Mouse (Mus musculus) MEL (cell line): ENCODE results near the gene Klhdc8b. TPM values are rescaled to one million over a fixed set of nuclear protein-coding genes. Genes with fewer than 3 reads are reported as not detected.

ENCODE experiments used
- DNase-seq: peaks from one replicate; pipeline ENCODE4 v3.0.0; 2011; ENCODE audit warnings: low read depth, low spot score
- H3K27ac ChIP-seq: 2 replicates; pipeline ENCODE4 v1.5.1; 2012; ENCODE audit warnings: low read depth, mild to moderate bottlenecking, control low read depth, low read length, moderate library complexity; ENCODE audit not compliant: control insufficient read depth
- H3K27me3 ChIP-seq, 2 experiments: fragments of 150-350 bp in 1 of 2; sonication (generic) in 1 of 2; 2 replicates each; pipeline ENCODE4 v1.6.1; 2012; ENCODE audit warnings: low read length in 2 of 2, mild to moderate bottlenecking in 2 of 2, improper control_type of control experiment in 1 of 2, moderate library complexity in 1 of 2; ENCODE audit not compliant: insufficient read depth in 2 of 2, control insufficient read depth in 1 of 2
- H3K36me3 ChIP-seq, 2 experiments: 2 replicates each; pipeline ENCODE4 v1.6.1; 2012 to 2014; ENCODE audit warnings: low read length in 2 of 2, improper control_type of control experiment in 1 of 2, inconsistent platforms in 1 of 2, mild to moderate bottlenecking in 1 of 2; ENCODE audit not compliant: insufficient read depth in 2 of 2, control insufficient read depth in 1 of 2
- H3K4me1 ChIP-seq, 2 experiments: fragments of 150-350 bp in 1 of 2; sonication (generic) in 1 of 2; 2 replicates each; pipeline ENCODE4 v1.6.1; 2012; ENCODE audit warnings: low read length in 2 of 2, improper control_type of control experiment in 1 of 2, mild to moderate bottlenecking in 1 of 2; ENCODE audit not compliant: insufficient read depth in 2 of 2, control insufficient read depth in 1 of 2
- H3K4me3 ChIP-seq, 2 experiments: fragments of 150-350 bp in 1 of 2; sonication (generic) in 1 of 2; 2 replicates each; pipeline ENCODE4 v1.5.1; 2012; ENCODE audit warnings: low read depth in 2 of 2, low read length in 2 of 2, mild to moderate bottlenecking in 2 of 2, moderate library complexity in 2 of 2, control low read depth in 1 of 2, improper control_type of control experiment in 1 of 2; ENCODE audit not compliant: control insufficient read depth in 1 of 2, insufficient read depth in 1 of 2
- H3K79me2 ChIP-seq: 2 replicates; pipeline ENCODE4 v1.6.1; 2012; ENCODE audit warnings: mild to moderate bottlenecking, low read length, moderate library complexity; ENCODE audit not compliant: control insufficient read depth, poor library complexity, insufficient read depth
- H3K9ac ChIP-seq: 2 replicates; pipeline ENCODE4 v1.6.1; 2012; ENCODE audit warnings: low read depth, mild to moderate bottlenecking, control low read depth, low read length, moderate library complexity; ENCODE audit not compliant: control insufficient read depth, poor library complexity, severe bottlenecking
- H3K9me3 ChIP-seq: fragments of 150-350 bp; sonication (generic); replicated peaks from 2 replicates; pipeline ENCODE4 v1.6.1; 2012; ENCODE audit warnings: mild to moderate bottlenecking, low read length, improper control_type of control experiment, moderate library complexity; ENCODE audit not compliant: insufficient read depth
- CHD1 ChIP-seq: IDR thresholded peaks from 2 replicates; pipeline ENCODE4 v1.6.1; 2012; ENCODE audit warnings: low read depth, mild to moderate bottlenecking, inconsistent platforms, low read length, improper control_type of control experiment
- CHD2 ChIP-seq: IDR thresholded peaks from 2 replicates; pipeline ENCODE4 v1.6.1; 2011; ENCODE audit warnings: low read length, improper control_type of control experiment
- E2F4 ChIP-seq: IDR thresholded peaks from 2 replicates; pipeline ENCODE4 v1.6.1; 2011; ENCODE audit warnings: low read depth, low read length, improper control_type of control experiment, borderline replicate concordance
- ELF1 ChIP-seq: IDR thresholded peaks from 2 replicates; pipeline ENCODE4 v1.6.1; 2014; ENCODE audit warnings: low read depth, mild to moderate bottlenecking, inconsistent platforms, low read length, improper control_type of control experiment, moderate library complexity
- HCFC1 ChIP-seq: IDR thresholded peaks from 2 replicates; pipeline ENCODE4 v1.6.1; 2012; ENCODE audit warnings: low read depth, mild to moderate bottlenecking, inconsistent platforms, low read length, improper control_type of control experiment, moderate library complexity
- KAT2A ChIP-seq: conservative IDR thresholded peaks from 2 replicates; pipeline ENCODE4 v1.6.1; 2012; ENCODE audit warnings: low read depth, low read length, improper control_type of control experiment, inconsistent platforms
- MAX ChIP-seq: IDR thresholded peaks from 2 replicates; pipeline ENCODE4 v1.6.1; 2011; ENCODE audit warnings: low read length, improper control_type of control experiment
- MAZ ChIP-seq: IDR thresholded peaks from 2 replicates; pipeline ENCODE4 v1.6.1; 2012; ENCODE audit warnings: low read depth, mild to moderate bottlenecking, inconsistent platforms, low read length, improper control_type of control experiment
- MYB ChIP-seq: IDR thresholded peaks from 2 replicates; pipeline ENCODE4 v1.6.1; 2011; ENCODE audit warnings: mild to moderate bottlenecking, low read depth, low read length, improper control_type of control experiment
- TBP ChIP-seq: IDR thresholded peaks from 2 replicates; pipeline ENCODE4 v1.8.0; 2011; ENCODE audit warnings: low read depth, low read length, improper control_type of control experiment
- TCF12 ChIP-seq: IDR thresholded peaks from 2 replicates; pipeline ENCODE4 v1.6.1; 2014; ENCODE audit warnings: low read depth, mild to moderate bottlenecking, inconsistent platforms, low read length, improper control_type of control experiment, moderate library complexity
- ZC3H11A ChIP-seq: IDR thresholded peaks from 2 replicates; pipeline ENCODE4 v1.6.1; 2012; ENCODE audit warnings: low read depth, mild to moderate bottlenecking, inconsistent platforms, low read length, improper control_type of control experiment
- ZNF384 ChIP-seq: IDR thresholded peaks from 2 replicates; pipeline ENCODE4 v1.6.1; 2012; ENCODE audit warnings: low read depth, mild to moderate bottlenecking, inconsistent platforms, low read length, improper control_type of control experiment
- polyA plus RNA-seq, 2 experiments: library from polyadenylated mRNA; stranded (reverse) in 1 of 2; unstranded in 1 of 2; fragments of >175 nt in 1 of 2; fragments of >200 nt in 1 of 2; gene quantifications; 2 replicates each; pipeline versions ENCODE4 v1.2.1 to v1.2.4; 2012; ENCODE audit warnings: low replicate concordance in 2 of 2, low read depth in 1 of 2; ENCODE audit not compliant: insufficient read length in 2 of 2, insufficient read depth in 1 of 2, missing spikeins in 1 of 2
- total RNA-seq: library from RNA; depleted of rRNA; stranded (reverse); fragments of 300-350 nt; gene quantifications from 2 replicates; pipeline ENCODE4 v1.2.3, GENCODE M21; 2012; rRNA removed

The Klhdc8b gene
- total and polyA plus RNA-seq, 3 experiments, result 57.3 to 77.2 (median 71.9) TPM

DNA sequence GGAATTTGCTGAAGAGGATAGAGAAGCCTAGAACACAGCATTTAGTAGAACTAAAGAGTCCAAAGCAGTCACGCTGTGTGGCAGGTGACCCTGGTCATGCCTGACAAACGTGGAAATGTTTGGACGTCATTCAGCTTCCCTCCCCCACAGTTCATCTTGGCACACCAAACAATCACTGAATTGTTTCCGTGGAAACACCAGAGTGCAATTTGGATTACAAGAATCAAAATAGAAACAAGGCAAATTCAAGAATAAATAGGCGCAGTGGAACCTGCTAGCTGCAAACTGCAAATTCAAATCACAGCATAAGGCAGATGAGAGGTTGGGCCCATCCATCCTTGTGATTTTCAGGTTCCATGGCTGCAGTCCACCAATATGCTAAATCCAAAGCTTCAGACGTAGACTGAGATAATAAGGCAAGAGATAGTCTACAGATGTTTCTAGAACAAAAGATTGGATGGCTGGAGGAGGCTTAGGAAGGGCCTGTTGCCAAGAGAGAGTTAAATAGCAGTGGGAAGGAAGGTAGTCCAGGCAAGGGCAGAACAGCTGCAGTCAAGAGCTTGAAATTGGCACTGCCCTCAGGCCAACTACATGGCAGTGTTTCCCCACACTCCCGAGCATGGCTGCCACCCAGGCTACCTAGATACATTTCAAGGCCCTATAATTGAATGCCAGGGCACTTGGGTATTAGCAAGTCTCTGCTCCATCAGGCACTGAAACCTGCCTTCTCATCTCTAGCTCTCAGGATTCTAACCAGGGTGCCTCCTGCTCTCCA is 60.0 kb downstream of the Klhdc8b start:
- H3K36me3 ChIP-seq, result peaks cover 0 to 5% of the 10 kb centered on the region in 2 experiments; a peak in 2 of 4 replicates
- no peaks in the 10 kb centered on the region for H3K79me2 ChIP-seq
- H3K9me3 ChIP-seq, result no peaks in the 10 kb centered on the region
- no peak overlapping the region for H3K27ac ChIP-seq
- H3K27me3 ChIP-seq, result no peaks in the 10 kb centered on the region
- TF ChIP-seq ZC3H11A, result no peak
- no peak for TF ChIP-seq E2F4
- TF ChIP-seq, all 39 proteins: peak for 0
- Histone ChIP-seq H3K9ac (no peak overlapping the region), H3K4me1 (peaks cover 0 to 16% of the 10 kb centered on the region in 2 experiments; a peak in 3 of 4 replicates), H3K4me3 (no peak overlapping the region)
- no peak for DNase-seq

GRCm38 (mm10) chr9:108398324-108398723 is 63.1 kb downstream of the Klhdc8b start:
- H3K27ac ChIP-seq, result no peak overlapping the region
- H3K27me3 ChIP-seq, result no peaks in the 10 kb centered on the region
- H3K36me3 ChIP-seq, result no peaks in the 10 kb centered on the region
- no peaks in the 10 kb centered on the region for H3K79me2 ChIP-seq
- TF ChIP-seq KAT2A (no peak), CHD2 (no peak), MAX (no peak), HCFC1 (no peak), ZC3H11A (no peak), MAZ (no peak), ELF1 (no peak), MYB (no peak), CHD1 (no peak), ZNF384 (no peak), TCF12 (no peak), TBP (no peak)
- peaks cover 0 to 6% of the 10 kb centered on the region in 2 experiments; a peak in 2 of 4 replicates for H3K4me1 ChIP-seq
- H3K9me3 ChIP-seq, result no peaks in the 10 kb centered on the region
- no peak overlapping the region for H3K4me3 ChIP-seq
- no peak for DNase-seq
- H3K9ac ChIP-seq, result no peak overlapping the region

Other genes with a start within 250 kb of the Klhdc8b start
- 7.8 and 8.1 TPM in 2 replicates for gene Dag1, start 197.6 kb downstream of the Klhdc8b start, total RNA-seq
- gene Dag1, start 197.6 kb downstream of the Klhdc8b start, polyA plus RNA-seq, result 10 to 100 TPM in 1 of 2 experiments, not detected in 1; 27.6 TPM
- 1.6 and 2.0 TPM in 2 replicates for gene Nicn1, start 171.2 kb downstream of the Klhdc8b start, total RNA-seq
- gene Nicn1, start 171.2 kb downstream of the Klhdc8b start, polyA plus RNA-seq, result 1 to 10 TPM in 1 of 2 experiments, not detected in 1; 4.7 TPM
- gene Amt, start 164.7 kb downstream of the Klhdc8b start, total RNA-seq, result 0.15 and 0.26 TPM in 2 replicates
- under 1 TPM in 1 of 2 experiments, not detected in 1; 0.58 TPM for gene Amt, start 164.7 kb downstream of the Klhdc8b start, polyA plus RNA-seq
- 80.9 and 83.1 TPM in 2 replicates for gene Rhoa, start 155.5 kb downstream of the Klhdc8b start, total RNA-seq
- 100 to 1,000 TPM in 1 of 2 experiments, not detected in 1; 241 TPM for gene Rhoa, start 155.5 kb downstream of the Klhdc8b start, polyA plus RNA-seq
- gene Tcta, start 155.4 kb downstream of the Klhdc8b start, total RNA-seq, result 3.4 and 4.9 TPM in 2 replicates
- gene Tcta, start 155.4 kb downstream of the Klhdc8b start, polyA plus RNA-seq, result 1 to 10 TPM in 1 of 2 experiments, not detected in 1; 7.0 TPM
- gene Gpx1, start 122.7 kb downstream of the Klhdc8b start, total RNA-seq, result 1,163 and 1,351 TPM in 2 replicates
- gene Gpx1, start 122.7 kb downstream of the Klhdc8b start, polyA plus RNA-seq, result 1,000 to 10,000 TPM; 1,085 to 1,266 TPM
- 85.4 and 88.4 TPM in 2 replicates for gene Usp4, start 113.7 kb downstream of the Klhdc8b start, total RNA-seq
- gene Usp4, start 113.7 kb downstream of the Klhdc8b start, polyA plus RNA-seq, result 100 to 1,000 TPM in 1 of 2 experiments, not detected in 1; 128 TPM
- gene 1700102P08Rik, start 68.8 kb downstream of the Klhdc8b start, total RNA-seq, result 0.69 and 0.92 TPM in 2 replicates
- 1 to 10 TPM in 1 of 2 experiments, not detected in 1; 1.0 TPM for gene 1700102P08Rik, start 68.8 kb downstream of the Klhdc8b start, polyA plus RNA-seq
- gene Ccdc36, start 33.1 kb downstream of the Klhdc8b start, total RNA-seq, result not detected in 2 replicates
- not detected for gene Ccdc36, start 33.1 kb downstream of the Klhdc8b start, polyA plus RNA-seq
- not detected in 2 replicates for gene BC048562, start 25.1 kb downstream of the Klhdc8b start, total RNA-seq
- gene BC048562, start 25.1 kb downstream of the Klhdc8b start, polyA plus RNA-seq, result not detected
- 18.3 and 23.1 TPM in 2 replicates for gene Ccdc71, start 1.1 kb downstream of the Klhdc8b start, total RNA-seq
- gene Ccdc71, start 1.1 kb downstream of the Klhdc8b start, polyA plus RNA-seq, result 10 to 100 TPM in 1 of 2 experiments, not detected in 1; 39.9 TPM
- gene Lamb2, start 18.2 kb upstream of the Klhdc8b start, total RNA-seq, result 0.56 and 0.58 TPM in 2 replicates
- under 1 TPM in 1 of 2 experiments, not detected in 1; 0.84 TPM for gene Lamb2, start 18.2 kb upstream of the Klhdc8b start, polyA plus RNA-seq
- 69.0 and 76.1 TPM in 2 replicates for gene Usp19, start 29.0 kb upstream of the Klhdc8b start, total RNA-seq
- gene Usp19, start 29.0 kb upstream of the Klhdc8b start, polyA plus RNA-seq, result 100 to 1,000 TPM in 1 of 2 experiments, not detected in 1; 162 TPM
- gene Qars, start 46.1 kb upstream of the Klhdc8b start, total RNA-seq, result 267 and 286 TPM in 2 replicates
- 100 to 1,000 TPM in 1 of 2 experiments, not detected in 1; 407 TPM for gene Qars, start 46.1 kb upstream of the Klhdc8b start, polyA plus RNA-seq
- 122 and 126 TPM in 2 replicates for gene Qrich1, start 55.2 kb upstream of the Klhdc8b start, total RNA-seq
- gene Qrich1, start 55.2 kb upstream of the Klhdc8b start, polyA plus RNA-seq, result 100 to 1,000 TPM in 1 of 2 experiments, 10 to 100 TPM in 1; 84.5 to 161 TPM
- gene Impdh2, start 98.7 kb upstream of the Klhdc8b start, total RNA-seq, result 488 and 550 TPM in 2 replicates
- 100 to 1,000 TPM in 1 of 2 experiments, not detected in 1; 519 TPM for gene Impdh2, start 98.7 kb upstream of the Klhdc8b start, polyA plus RNA-seq
- 38.0 and 42.7 TPM in 2 replicates for gene Ndufaf3, start 105.9 kb upstream of the Klhdc8b start, total RNA-seq
- gene Ndufaf3, start 105.9 kb upstream of the Klhdc8b start, polyA plus RNA-seq, result 10 to 100 TPM in 1 of 2 experiments, not detected in 1; 66.8 TPM
- gene Dalrd3, start 108.3 kb upstream of the Klhdc8b start, total RNA-seq, result 64.9 and 85.8 TPM in 2 replicates
- 100 to 1,000 TPM in 1 of 2 experiments, not detected in 1; 126 TPM for gene Dalrd3, start 108.3 kb upstream of the Klhdc8b start, polyA plus RNA-seq
- gene Wdr6, start 117.2 kb upstream of the Klhdc8b start, total RNA-seq, result 43.2 and 43.5 TPM in 2 replicates
- 10 to 100 TPM in 1 of 2 experiments, not detected in 1; 44.9 TPM for gene Wdr6, start 117.2 kb upstream of the Klhdc8b start, polyA plus RNA-seq
- 0.08 and 0.10 TPM in 2 replicates for gene P4htm, start 136.1 kb upstream of the Klhdc8b start, total RNA-seq
- gene P4htm, start 136.1 kb upstream of the Klhdc8b start, polyA plus RNA-seq, result under 1 TPM in 1 of 2 experiments, not detected in 1; 0.22 TPM
- gene Arih2, start 187.8 kb upstream of the Klhdc8b start, total RNA-seq, result 55.8 and 59.6 TPM in 2 replicates
- 10 to 100 TPM in 1 of 2 experiments, not detected in 1; 66.5 TPM for gene Arih2, start 187.8 kb upstream of the Klhdc8b start, polyA plus RNA-seq
- gene Slc25a20, start 200.5 kb upstream of the Klhdc8b start, total RNA-seq, result 15.6 and 19.3 TPM in 2 replicates
- 10 to 100 TPM in 1 of 2 experiments, not detected in 1; 24.1 TPM for gene Slc25a20, start 200.5 kb upstream of the Klhdc8b start, polyA plus RNA-seq
- 18.9 and 22.4 TPM in 2 replicates for gene Prkar2a, start 227.7 kb upstream of the Klhdc8b start, total RNA-seq
- gene Prkar2a, start 227.7 kb upstream of the Klhdc8b start, polyA plus RNA-seq, result 100 to 1,000 TPM in 1 of 2 experiments, 10 to 100 TPM in 1; 87.9 to 230 TPM